ENCODE assay signal across 20 mouse cellular contexts in genomic region chr16:37478311-37479291, GRCm38 (mm10).
DNase-seq lines count a peak whose midpoint lies in the region; ATAC-seq lines count a peak whose summit lies in the region.
"Had no signal": no experiment of that assay in that cellular context is flagged by ENCODE, and none has a peak within 500 bp of the region (broad histone marks: within the 10 kb centered on the region; RNA-seq: fewer than 3 reads in every experiment).

No protein-coding gene starts in this region.

- no peaks in the 10 kb centered on the region for H3K36me3 ChIP-seq in neural tube, embryonic 13.5 days
- H3K36me3 ChIP-seq in forebrain, embryonic 15.5 days: no peaks in the 10 kb centered on the region
- no peaks in the 10 kb centered on the region for H3K36me3 ChIP-seq in hindbrain, embryonic 15.5 days
- H3K36me3 ChIP-seq in neural tube, embryonic 15.5 days: no peaks in the 10 kb centered on the region
- H3K36me3 ChIP-seq: embryonic facial prominence, embryonic 15.5 days; heart, embryonic 15.5 days; liver, embryonic 12.5 days had no signal

- 59% methylated on average over 10 of the region's 10 CpGs for WGBS in neural tube, embryonic 13.5 days
- WGBS in forebrain, embryonic 15.5 days: 21% methylated on average over 10 of the region's 10 CpGs
- WGBS in hindbrain, embryonic 15.5 days: 54% methylated on average over 10 of the region's 10 CpGs
- WGBS in neural tube, embryonic 15.5 days: 51% methylated on average over 10 of the region's 10 CpGs

- peaks cover 6% of the 10 kb centered on the region; the same call in 1 of the 2 replicates for H3K4me1 ChIP-seq in neural tube, embryonic 13.5 days (replicated peaks)
- peaks cover 11% of the 10 kb centered on the region for H3K4me1 ChIP-seq in forebrain, embryonic 15.5 days
- 0 out of 2 replicates have a peak, but pooled peaks cover 5% of the 10 kb centered on the region for H3K4me1 ChIP-seq in hindbrain, embryonic 15.5 days (replicated peaks)
- H3K4me1 ChIP-seq in neural tube, embryonic 15.5 days: peaks cover 7% of the 10 kb centered on the region; the same call in 1 of the 2 replicates
- H3K4me1 ChIP-seq: embryonic facial prominence, embryonic 15.5 days; heart, embryonic 15.5 days; liver, embryonic 12.5 days had no signal

- peak overlapping the region; percentile 65 for H3K27ac ChIP-seq in neural tube, embryonic 13.5 days (replicated peaks)
- H3K27ac ChIP-seq in forebrain, embryonic 15.5 days (replicated peaks): 0 out of 2 replicates have a peak overlapping the region, but pooled peaks have one; percentile 50
- peak overlapping the region; percentile 56; the same call in 1 of the 2 replicates for H3K27ac ChIP-seq in hindbrain, embryonic 15.5 days (replicated peaks)
- peak overlapping the region; percentile 63; the same call in 1 of the 2 replicates for H3K27ac ChIP-seq in neural tube, embryonic 15.5 days (replicated peaks)
- H3K27ac ChIP-seq: embryonic facial prominence, embryonic 15.5 days; heart, embryonic 15.5 days; kidney, postnatal 0 days; liver, embryonic 12.5 days had no signal

- no peak overlapping the region for H3K9ac ChIP-seq in neural tube, embryonic 13.5 days
- no peak overlapping the region for H3K9ac ChIP-seq in forebrain, embryonic 15.5 days (replicated peaks)
- no peak overlapping the region for H3K9ac ChIP-seq in hindbrain, embryonic 15.5 days
- H3K9ac ChIP-seq in neural tube, embryonic 15.5 days (replicated peaks): no peak overlapping the region
- H3K9ac ChIP-seq: embryonic facial prominence, embryonic 15.5 days; heart, embryonic 15.5 days; liver, embryonic 12.5 days had no signal

- no peak overlapping the region for H3K4me3 ChIP-seq in neural tube, embryonic 13.5 days
- no peak overlapping the region for H3K4me3 ChIP-seq in forebrain, embryonic 15.5 days
- no peak overlapping the region for H3K4me3 ChIP-seq in hindbrain, embryonic 15.5 days
- no peak overlapping the region for H3K4me3 ChIP-seq in neural tube, embryonic 15.5 days (replicated peaks)
- H3K4me3 ChIP-seq: embryonic facial prominence, embryonic 15.5 days; heart, embryonic 15.5 days; liver, embryonic 12.5 days had no signal

- ATAC-seq in neural tube, embryonic 13.5 days (ENCODE audit: low read depth): peak; percentile 43; the same call in 1 of the 2 replicates
- peak; percentile 57 for ATAC-seq in forebrain, embryonic 15.5 days (replicated peaks)
- ATAC-seq in hindbrain, embryonic 15.5 days (ENCODE audit: low FRiP score, low read depth): no peak
- peak; percentile 61 for ATAC-seq in neural tube, embryonic 15.5 days (ENCODE audit: low FRiP score)
- ATAC-seq in megakaryocyte, adult 5-6 weeks (ENCODE audit: poor library complexity, severe bottlenecking): no peak
- ATAC-seq: liver, embryonic 12.5 days had no signal

- H3K4me2 ChIP-seq in neural tube, embryonic 13.5 days: no peak overlapping the region
- H3K4me2 ChIP-seq in forebrain, embryonic 15.5 days (replicated peaks): no peak overlapping the region
- H3K4me2 ChIP-seq in hindbrain, embryonic 15.5 days: no peak overlapping the region
- no peak overlapping the region for H3K4me2 ChIP-seq in neural tube, embryonic 15.5 days
- H3K4me2 ChIP-seq: embryonic facial prominence, embryonic 15.5 days; heart, embryonic 15.5 days; liver, embryonic 12.5 days had no signal

- H3K27me3 ChIP-seq in neural tube, embryonic 13.5 days: no peaks in the 10 kb centered on the region
- no peaks in the 10 kb centered on the region for H3K27me3 ChIP-seq in forebrain, embryonic 15.5 days
- no peaks in the 10 kb centered on the region for H3K27me3 ChIP-seq in hindbrain, embryonic 15.5 days
- no peaks in the 10 kb centered on the region for H3K27me3 ChIP-seq in neural tube, embryonic 15.5 days (replicated peaks)
- H3K27me3 ChIP-seq: embryonic facial prominence, embryonic 15.5 days; heart, embryonic 15.5 days; liver, embryonic 12.5 days had no signal

- no peaks in the 10 kb centered on the region for H3K9me3 ChIP-seq in neural tube, embryonic 13.5 days
- H3K9me3 ChIP-seq in forebrain, embryonic 15.5 days: no peaks in the 10 kb centered on the region
- no peaks in the 10 kb centered on the region for H3K9me3 ChIP-seq in hindbrain, embryonic 15.5 days
- no peaks in the 10 kb centered on the region for H3K9me3 ChIP-seq in neural tube, embryonic 15.5 days (replicated peaks)
- H3K9me3 ChIP-seq: embryonic facial prominence, embryonic 15.5 days; heart, embryonic 15.5 days; liver, embryonic 12.5 days had no signal

- DNase-seq in neural tube, embryonic 10.5 days (ENCODE audit: extremely low spot score, low spot score): no peak
- DNase-seq in liver: no peak
- DNase-seq in cerebellum, postnatal 36 days: no peak
- DNase-seq: adrenal gland, adult 2 months; cerebellum, adult 11-12 months; gastrocnemius, postnatal 25 days; heart, postnatal 36 days; kidney, adult 2 months; lung, adult 18-20 months; lung, postnatal 10 days; thymus, postnatal 25 days had no signal

Comparison
In these comparisons a context has a peak if more than half of its experiments do, and no peak if none do; other contexts are left out.
1. ATAC-seq: peak in neural tube, embryonic 13.5 days (single experiment), forebrain, embryonic 15.5 days (single experiment) and neural tube, embryonic 15.5 days (single experiment); none in hindbrain, embryonic 15.5 days (single experiment) and megakaryocyte, adult 5-6 weeks (single experiment).
2. Peak in every context shown above with its lines, with median percentiles within 50 percentile points of each other: H3K27ac ChIP-seq.